In genomic region chr9:70891431-70892133, GRCm38 (mm10) we compare ENCODE assay signal across 7 mouse cellular contexts.
DNase-seq lines count a peak whose midpoint lies in the region; ATAC-seq lines count a peak whose summit lies in the region.

No protein-coding gene starts in this region.

- no peak overlapping the region for H3K4me2 ChIP-seq in heart, embryonic 16.5 days (ENCODE audit: low read depth, low read length)
- H3K4me2 ChIP-seq in hindbrain, embryonic 16.5 days (ENCODE audit: low read length): no peak overlapping the region

- DNase-seq in T-cell, adult 2 months (ENCODE audit: low spot score): peak; percentile 17
- DNase-seq in left cerebral cortex, postnatal 25 days (ENCODE audit: low spot score in 2 of 2): peak; percentile 52 to 54
- DNase-seq in right cerebral cortex, postnatal 25 days: peak; percentile 33
- no peak for DNase-seq in urinary bladder, postnatal 25 days (ENCODE audit: low spot score)

- ATAC-seq in CD4-positive, CD25-positive, alpha-beta regulatory T cell, adult 4 months: peak; percentile 91
- no peak for ATAC-seq in heart, embryonic 16.5 days (replicated peaks; ENCODE audit: extremely low read depth, insufficient read depth, low FRiP score)
- no peak for ATAC-seq in hindbrain, embryonic 16.5 days

- peaks cover 6% of the 10 kb centered on the region for H3K9me3 ChIP-seq in heart, embryonic 16.5 days (replicated peaks; ENCODE audit: control insufficient read depth, low read length)
- no peaks in the 10 kb centered on the region for H3K9me3 ChIP-seq in hindbrain, embryonic 16.5 days (ENCODE audit: control insufficient read depth, low read length)

- WGBS in heart, embryonic 16.5 days: 45% methylated on average over 8 of the region's 8 CpGs
- WGBS in hindbrain, embryonic 16.5 days: 70% methylated on average over 8 of the region's 8 CpGs

- no peak overlapping the region for H3K9ac ChIP-seq in heart, embryonic 16.5 days (ENCODE audit: low read length)
- no peak overlapping the region for H3K9ac ChIP-seq in hindbrain, embryonic 16.5 days (ENCODE audit: low read depth, low read length)

- H3K27me3 ChIP-seq in heart, embryonic 16.5 days (ENCODE audit: control insufficient read depth, insufficient read depth, low read length): no peaks in the 10 kb centered on the region
- H3K27me3 ChIP-seq in hindbrain, embryonic 16.5 days (replicated peaks; ENCODE audit: control insufficient read depth, insufficient read depth, low read length): no peaks in the 10 kb centered on the region

- intact Hi-C loops in left cerebral cortex, postnatal 25 days (cut with DNase I): no loop called here

- H3K36me3 ChIP-seq in heart, embryonic 16.5 days (ENCODE audit: control insufficient read depth, insufficient read depth): no peaks in the 10 kb centered on the region
- H3K36me3 ChIP-seq in hindbrain, embryonic 16.5 days (ENCODE audit: control insufficient read depth, insufficient read depth, low read length): no peaks in the 10 kb centered on the region

- H3K4me1 ChIP-seq in heart, embryonic 16.5 days (ENCODE audit: control insufficient read depth, insufficient read depth, low read length): no peaks in the 10 kb centered on the region
- no peaks in the 10 kb centered on the region for H3K4me1 ChIP-seq in hindbrain, embryonic 16.5 days (ENCODE audit: control insufficient read depth, insufficient read depth, low read depth, low read length)

- no peak overlapping the region for H3K4me3 ChIP-seq in heart, embryonic 16.5 days (ENCODE audit: low read length)
- H3K4me3 ChIP-seq in hindbrain, embryonic 16.5 days (ENCODE audit: low read length): no peak overlapping the region

- peak overlapping the region; percentile 17 for H3K27ac ChIP-seq in heart, embryonic 16.5 days (ENCODE audit: low read length)
- no peak overlapping the region for H3K27ac ChIP-seq in hindbrain, embryonic 16.5 days (ENCODE audit: low read depth, low read length)
